Mouse (Mus musculus): Measurements from ENCODE around the gene Sh3rf3.
A peak's percentile ranks its signal among the peaks of the same experiment; 100 is the strongest.

Sh3rf3 gene

DNA sequence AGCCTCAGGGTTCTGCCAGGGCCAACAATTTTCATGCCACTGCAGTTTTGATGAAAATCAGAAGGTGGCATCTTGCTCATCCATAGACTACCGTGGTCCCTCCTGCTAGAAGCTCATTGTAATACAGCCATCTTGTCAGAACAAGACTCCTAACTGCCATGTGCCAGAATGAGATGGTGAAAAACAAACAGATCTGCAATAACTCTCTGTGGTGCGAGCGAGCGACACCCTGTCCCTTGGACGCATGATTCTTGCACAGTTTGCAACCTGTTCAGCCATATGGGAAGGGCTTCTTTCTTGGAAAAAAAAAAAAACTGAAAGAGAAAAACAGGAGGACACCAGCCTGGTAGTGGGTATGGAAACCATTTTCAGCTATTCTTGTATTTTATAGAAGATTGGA is 291.5 kb downstream of the Sh3rf3 start:
- DNase-seq (ENCODE audit: low read depth, low spot score), result no peak

DNA sequence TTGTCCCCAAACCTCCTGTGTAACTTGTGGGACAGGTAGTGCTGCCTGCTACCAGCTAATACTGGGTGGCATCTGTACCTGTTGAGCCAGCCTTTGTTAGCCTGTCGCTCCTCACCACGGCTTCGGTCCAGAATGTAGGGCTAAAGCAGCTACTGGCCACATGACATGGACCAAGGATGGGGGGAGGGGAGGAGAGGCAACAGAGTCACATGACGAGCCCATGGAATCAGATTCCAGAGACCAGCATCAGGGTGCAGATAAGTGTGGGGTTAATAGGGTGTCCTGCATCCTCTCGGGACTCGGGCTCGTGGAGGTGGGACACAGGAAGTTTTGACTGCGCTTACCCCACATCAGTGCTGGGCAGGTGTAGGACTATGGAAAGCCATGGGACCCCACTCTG is 292.7 kb downstream of the Sh3rf3 start:
- DNase-seq (ENCODE audit: low read depth, low spot score), result no peak

DNA sequence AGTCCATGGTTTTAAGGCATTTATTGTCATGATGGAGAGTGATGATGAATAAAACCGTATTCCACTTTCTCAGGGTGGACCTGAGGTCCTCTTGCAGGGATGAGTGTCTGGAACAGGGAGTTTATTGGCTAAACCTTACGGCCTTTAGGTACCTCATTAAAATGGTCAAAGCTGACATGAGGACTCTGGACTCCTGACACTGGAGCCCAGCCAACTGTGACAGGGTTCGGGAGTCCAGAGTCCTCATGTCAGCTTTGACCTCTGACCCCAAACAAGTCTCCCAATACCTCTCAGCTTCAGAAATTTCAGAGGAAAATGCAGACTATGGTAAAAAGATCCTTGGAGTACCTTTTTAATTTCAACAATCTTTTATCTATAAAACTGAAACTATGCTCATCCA is 293.5 kb downstream of the Sh3rf3 start:
- DNase-seq (ENCODE audit: low read depth, low spot score), result no peak

DNA sequence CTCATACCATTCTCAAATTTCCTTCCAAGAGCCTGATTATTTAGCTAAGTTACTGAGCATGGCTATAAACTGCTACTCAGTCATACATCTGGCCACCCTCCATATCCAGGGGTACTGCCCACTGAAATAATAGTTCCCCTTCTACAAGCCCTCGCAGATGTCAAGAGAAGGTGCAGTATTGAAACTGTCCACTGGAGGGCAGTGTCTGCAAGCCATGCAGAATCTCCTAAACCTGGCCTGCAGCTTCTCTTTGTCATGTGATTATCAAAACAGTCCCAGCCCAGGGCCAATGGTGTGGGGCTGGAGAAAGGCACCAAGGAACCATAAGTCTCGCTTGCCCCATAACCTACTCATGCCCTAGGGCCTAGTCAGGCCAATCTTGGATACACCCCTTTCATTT is 295.9 kb downstream of the Sh3rf3 start:
- peak; percentile 84 for DNase-seq (ENCODE audit: low read depth, low spot score)

DNA sequence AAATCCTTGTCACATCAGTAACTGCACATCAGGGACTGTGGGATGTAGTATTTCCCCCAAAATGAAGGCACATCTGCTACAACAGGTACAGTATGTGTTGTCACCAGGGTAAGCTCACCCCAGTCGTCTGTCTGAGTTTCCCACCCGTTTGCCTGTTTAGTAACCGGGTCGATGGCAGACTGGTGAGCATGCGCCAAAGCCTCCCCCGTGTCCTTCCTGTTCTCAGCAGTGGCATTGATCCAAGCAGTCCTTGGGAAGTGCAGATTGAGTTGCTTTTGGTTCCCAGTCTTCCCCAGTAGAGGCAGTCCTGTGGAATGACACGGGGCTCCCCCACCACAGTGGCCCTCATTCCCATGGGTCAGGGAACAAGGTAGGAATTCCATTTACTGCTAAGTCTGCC is 297.2 kb downstream of the Sh3rf3 start:
- DNase-seq (ENCODE audit: low read depth, low spot score), result no peak

DNA sequence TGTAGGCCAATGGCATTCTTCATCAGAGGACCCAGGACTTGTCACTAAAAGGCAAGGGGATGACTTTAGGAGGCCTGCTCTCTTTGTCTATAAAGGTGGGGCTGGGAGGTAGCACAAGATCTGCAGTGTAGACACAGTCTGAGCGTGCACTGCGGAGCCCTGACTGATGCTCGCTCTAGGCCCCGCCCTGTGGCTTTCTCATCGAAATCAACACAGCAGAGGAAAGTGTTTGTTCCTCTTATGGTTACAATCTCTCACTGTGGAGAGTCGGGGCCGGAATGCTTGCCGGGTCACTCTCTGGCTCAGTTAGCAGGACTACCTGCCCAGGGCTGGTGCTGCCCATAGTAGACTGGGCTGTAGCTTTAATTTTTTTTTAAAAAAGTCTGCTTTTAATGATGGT is 299.6 kb downstream of the Sh3rf3 start:
- DNase-seq (ENCODE audit: low read depth, low spot score), result no peak

DNA sequence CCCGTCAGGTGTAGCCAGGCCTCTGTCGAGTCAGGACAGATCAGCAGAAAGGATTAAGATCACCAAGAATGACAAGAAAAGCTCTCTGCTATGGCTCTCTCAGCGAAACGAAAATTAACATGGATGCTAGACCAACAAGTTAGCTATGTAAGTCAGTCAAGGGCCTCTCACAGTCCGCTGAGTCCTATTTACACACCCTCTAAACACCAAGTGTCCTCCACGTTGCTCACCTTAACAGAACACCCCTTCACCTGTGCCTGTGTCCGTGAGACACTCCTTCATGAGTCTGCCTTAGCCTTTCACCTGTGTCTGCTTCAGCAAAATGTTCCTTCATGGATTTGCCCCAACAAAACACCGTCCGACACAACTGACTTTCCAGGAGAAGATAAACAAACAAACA is 300.2 kb downstream of the Sh3rf3 start:
- DNase-seq (ENCODE audit: low read depth, low spot score), result no peak

DNA sequence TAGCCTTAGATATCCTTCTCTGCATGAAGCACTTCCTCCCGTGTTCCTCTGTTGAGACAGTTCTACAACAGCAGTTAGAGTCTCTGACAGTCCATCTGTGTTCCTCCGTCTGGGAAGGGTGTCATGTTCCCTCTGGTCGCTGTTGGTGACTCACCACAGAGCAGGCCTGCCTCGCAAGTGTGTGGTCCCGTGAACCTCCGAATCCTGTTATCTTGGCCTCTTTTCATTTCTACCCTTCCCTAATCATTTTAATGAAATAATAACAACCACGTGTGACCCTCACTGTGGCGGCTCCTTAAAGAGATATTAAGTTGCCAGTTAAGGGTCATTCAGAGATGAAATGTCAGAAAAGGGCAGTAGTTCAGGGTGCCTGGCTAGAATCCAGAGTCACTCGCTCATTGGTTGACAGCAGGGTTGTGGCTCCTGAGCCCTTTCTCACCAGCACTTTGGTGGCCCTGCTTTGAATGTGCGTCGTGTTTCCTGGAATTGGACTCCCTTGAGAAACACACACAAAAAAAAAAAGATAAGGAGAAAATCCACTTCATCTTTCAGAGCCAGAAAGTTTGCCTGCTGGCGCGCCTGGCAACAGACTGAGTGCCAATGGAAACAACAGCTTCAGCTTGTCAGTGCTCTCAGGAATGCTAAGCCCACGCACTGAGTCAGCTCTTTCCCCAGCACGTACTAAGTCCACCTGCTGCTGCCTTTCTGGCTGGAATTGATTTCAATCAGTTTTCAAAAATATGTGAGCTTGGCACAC is 301.6 kb downstream of the Sh3rf3 start:
- no peak for DNase-seq (ENCODE audit: low read depth, low spot score)

DNA sequence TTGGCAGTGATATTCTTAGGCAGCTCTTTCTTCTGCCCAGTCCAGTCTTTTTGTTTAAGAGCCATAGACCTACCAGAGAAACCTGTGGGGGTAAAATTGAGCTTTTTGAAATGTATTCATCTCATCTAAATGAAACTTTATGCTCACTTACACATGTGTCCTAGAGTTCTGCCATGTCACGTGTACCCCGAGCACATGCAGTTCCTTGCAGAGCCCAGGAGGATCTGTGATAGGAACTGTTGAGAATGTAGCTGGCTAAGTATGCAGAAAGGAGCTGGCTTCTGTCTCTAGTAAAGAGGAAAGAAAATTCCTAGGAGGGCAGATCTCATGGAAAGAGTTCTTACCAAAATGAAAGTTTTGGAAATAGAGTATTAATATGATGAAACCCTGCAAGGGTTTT is 302.5 kb downstream of the Sh3rf3 start:
- DNase-seq (ENCODE audit: low read depth, low spot score), result no peak

DNA sequence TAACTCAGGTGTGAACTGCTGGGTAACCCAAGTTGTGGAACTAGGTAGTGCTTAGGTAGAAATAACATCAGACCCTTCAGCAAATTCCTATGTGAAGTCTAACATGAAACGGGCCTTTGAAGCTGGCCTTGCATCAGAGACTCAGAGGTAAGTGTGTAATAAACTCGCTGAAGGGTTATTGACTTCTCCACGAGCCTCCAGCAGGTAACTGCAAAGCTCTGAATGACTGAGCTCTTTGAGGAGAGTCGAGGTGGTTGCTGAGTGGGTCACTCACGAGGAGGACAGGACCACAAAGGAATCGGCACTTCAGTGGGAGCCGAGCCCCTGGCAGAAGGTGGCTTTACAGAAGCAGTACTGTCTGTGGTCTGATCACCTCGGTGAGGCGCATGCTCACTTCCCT is 303.2 kb downstream of the Sh3rf3 start:
- no peak for DNase-seq (ENCODE audit: low read depth, low spot score)

DNA sequence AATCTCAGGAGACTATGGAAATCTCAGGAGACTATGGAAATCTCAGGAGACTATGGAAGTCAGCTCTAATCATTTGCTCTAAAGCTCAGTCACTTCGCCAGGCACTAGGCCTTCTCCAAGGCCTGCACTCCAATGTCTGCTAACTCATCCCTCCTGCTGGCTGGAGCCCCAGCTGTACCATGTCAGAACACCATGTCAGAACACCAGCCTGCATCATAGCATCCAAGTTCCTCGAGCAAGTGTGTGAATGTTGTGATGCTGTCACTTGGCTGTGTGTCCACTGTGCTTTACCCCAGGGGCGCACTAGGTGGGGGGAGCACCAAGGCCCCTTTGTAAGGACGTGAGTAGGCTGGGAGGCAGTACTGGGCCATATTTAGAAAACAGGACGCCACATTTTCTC is 304.4 kb downstream of the Sh3rf3 start:
- no peak for DNase-seq (ENCODE audit: low read depth, low spot score)

DNA sequence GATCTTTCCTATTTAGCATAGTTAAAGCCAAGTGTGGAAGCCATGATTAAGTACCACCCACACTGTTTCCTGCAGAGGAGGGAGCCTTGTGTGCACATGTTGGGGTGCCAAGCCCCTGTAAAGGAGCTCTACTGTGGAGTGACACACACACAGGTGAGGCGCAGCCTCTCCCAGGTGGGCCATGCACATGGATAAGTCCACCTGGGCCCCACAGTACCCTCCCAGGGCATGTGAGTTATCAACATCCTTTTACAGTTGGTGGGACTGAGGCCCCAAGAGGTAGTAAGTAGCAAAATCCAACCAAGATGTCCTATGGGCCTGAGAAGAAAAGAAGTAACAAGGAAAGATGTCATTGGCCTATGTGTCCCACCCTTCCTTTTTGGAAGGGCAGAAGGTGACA is 305.8 kb downstream of the Sh3rf3 start:
- DNase-seq (ENCODE audit: low read depth, low spot score), result no peak

DNA sequence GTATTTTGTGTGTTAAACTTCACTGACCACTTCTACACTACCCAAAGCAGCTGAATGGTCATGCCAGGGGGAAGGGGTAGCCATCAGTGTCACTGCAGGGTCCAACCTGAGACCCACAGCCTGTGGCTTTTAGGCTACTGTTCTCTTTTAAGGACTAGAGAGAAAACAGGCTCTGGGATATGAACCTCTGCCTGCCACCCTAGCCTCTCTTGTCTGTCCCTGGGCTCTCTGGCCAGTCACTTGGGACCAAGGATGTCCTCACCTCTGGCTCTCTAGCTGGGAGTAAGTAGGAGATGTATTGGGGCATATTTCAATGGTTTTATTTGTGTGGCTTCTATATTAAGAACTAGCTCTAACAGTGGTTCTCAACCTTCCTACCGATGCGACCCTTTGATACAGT is 306.7 kb downstream of the Sh3rf3 start:
- no peak for DNase-seq (ENCODE audit: low read depth, low spot score)

DNA sequence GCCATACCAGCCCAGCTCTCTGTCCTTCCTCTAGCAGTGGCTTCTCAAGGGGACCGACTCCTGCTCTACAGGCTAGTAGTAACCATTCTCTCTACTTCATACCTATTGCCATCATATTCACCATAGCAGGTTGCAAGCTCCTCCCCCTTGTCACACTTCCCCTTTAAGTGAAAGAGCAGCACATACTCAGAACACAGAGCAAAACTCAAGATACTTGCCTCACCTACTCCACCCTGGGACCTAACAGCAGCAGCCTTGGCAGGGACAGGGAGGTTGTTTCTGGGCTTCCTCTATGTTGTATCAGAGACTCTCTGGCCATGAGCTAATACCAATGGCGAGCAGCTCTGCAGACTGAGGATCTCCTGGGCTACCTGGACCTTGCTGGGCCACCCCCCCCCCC is 312.3 kb downstream of the Sh3rf3 start:
- DNase-seq (ENCODE audit: low read depth, low spot score), result no peak

DNA sequence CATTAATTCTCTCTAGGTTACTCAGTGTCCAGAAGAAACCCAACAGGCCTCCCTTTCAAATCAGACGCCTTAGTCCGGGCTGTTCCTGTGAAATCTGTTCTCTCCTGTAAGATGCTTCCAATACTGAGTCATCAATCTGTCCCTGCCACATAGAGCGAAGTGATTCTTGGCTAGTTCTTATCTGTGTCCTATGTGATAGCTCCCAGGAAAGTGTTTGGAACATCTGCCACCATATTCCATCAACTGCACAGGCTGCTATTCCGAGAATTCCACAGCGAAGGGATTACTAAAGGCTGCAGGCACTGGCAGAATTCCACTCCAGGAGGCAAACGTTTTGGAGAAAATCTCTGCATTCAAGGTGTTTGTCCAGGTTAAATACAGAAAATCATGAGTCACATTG is 314.5 kb downstream of the Sh3rf3 start:
- DNase-seq (ENCODE audit: low read depth, low spot score), result no peak

DNA sequence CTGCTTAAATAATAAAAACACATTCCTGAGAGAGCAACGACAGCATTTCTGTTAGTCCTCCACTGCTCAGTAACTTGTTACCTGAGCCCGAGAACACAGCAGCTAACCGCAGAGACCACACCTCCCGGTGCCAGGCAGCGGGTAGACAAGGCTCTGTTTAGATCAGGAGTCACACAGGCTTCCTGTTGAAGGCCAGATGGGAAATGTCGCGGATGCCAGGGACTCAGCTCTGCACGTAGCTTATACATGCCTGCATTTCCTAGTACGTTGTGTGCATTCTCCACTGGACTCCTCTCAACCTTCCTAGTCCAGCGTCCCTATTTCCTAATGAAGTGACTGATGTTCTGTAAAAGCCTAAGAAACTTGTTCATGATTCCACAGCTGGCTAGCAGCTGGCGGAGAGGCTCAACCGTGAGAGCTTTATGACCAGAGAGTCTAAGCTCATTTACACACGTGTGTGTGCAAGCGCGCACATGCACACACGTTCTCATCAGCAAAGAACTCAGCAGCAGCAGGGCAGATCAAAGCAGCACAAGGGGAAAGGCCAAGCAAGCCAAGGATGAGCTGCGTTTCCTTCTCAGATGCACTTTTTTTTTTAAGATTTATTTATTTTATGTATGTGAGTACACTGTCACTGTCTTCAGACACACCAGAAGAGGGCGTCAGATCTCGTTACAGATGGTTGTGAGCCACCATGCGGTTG is 318.9 kb downstream of the Sh3rf3 start:
- no peak for DNase-seq (ENCODE audit: low read depth, low spot score)

DNA sequence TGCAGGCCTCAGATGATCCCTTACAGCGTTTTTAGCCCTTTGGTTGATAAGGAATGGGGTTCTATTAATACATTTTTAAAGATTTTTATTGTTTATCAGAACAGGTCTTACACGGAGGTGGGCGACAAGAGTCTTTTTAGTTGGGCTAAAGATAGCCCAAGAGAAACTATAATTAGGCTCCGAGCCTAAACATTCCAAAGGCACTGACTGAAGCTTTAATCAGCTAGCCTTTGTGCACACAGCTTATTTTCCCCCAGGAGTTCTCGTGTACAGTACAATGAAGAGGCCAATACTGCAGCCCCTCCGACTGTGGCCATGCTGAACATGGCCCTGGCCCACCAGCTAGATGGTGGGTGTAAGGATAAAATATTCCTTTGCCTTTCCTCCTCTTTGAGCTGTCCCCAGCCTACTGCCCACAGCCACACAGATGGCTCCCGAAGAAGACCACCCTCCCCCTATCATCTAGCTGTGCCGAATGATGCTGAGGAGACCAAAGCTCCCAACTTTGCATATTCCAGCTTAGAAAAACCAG is 320.4 kb downstream of the Sh3rf3 start:
- DNase-seq (ENCODE audit: low read depth, low spot score), result no peak

DNA sequence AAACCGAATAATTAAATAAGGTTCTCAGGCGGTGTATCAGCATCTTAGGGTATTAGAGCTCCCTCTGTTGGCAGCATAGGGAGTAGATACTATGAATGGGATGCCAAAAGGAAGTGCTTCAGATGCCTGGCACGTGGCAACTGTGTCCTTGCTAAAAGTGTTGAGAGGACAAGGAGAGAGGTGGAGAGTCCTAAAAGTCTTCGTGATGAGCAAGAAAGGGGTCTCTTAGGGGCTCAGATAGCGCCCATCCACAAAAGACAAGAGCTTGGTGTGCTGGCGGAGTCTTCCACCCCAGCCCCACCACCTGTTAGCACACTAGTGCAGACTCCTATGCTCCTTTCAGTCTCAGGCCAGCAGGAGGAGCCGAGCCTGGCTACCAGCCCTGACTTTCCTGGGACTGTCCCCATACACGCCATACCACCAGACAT is 336.8 kb downstream of the Sh3rf3 start:
- peak; percentile 67 for DNase-seq (ENCODE audit: low read depth, low spot score)

DNA sequence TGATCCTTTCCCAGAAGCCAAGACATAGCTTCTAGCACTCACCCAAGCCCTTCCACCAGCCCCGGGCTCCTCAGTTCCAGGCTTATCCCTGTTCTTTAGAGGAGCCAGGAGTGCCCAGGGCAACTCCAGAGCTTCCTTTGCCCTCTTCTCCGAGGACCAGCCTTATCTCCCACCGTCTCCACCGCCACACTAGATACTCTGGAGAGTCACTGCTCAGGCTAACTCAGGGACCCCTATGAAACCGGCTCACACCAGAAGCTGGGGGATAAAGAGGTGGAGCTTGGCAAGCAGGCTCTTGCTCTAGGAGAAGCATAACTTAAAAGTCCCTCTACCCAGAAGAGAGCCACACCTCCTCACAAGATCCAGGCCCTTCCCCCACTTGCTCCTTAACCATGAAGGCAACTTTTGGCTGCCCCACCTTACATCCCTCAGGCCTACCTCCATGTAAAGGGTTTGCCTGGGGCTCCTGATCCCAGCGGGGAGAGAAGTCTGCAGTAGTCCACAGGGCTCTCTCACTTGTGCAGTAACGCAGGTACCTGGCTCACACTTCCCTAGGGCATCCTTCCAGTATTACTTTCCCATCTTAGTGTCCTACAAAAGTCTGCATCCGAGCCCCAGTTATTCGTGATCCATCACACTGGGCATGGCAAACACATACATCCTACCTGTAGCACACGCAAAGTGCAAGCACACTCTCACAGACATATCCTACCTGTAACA is 337.9 kb downstream of the Sh3rf3 start:
- DNase-seq (ENCODE audit: low read depth, low spot score), result no peak

DNA sequence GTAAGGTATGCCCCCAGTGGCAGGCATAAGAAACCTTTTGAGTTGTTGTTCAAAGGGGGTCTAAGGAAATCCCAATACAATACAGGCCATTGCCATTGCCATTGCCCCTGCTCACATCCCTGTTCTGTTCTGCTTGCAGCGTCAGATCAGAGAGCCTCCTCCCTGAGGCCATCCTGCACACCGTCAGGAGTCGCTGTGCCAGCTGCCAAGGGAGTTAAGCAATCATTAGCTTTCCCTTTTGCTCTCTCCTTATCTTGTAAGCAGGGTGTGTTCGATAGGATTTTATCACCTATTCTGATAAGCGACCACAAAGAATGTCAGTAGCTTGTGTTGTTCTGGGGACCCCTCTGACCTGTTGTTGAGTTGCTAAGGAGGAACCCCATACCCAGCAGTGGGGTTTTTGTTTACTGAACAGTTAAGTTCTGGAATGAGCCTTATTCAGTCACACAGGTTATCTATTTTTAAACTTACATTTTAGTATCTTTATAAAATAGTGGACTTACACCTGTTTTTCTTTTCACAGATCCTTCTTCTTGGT is 339.5 kb downstream of the Sh3rf3 start:
- no peak for DNase-seq (ENCODE audit: low read depth, low spot score)

DNA sequence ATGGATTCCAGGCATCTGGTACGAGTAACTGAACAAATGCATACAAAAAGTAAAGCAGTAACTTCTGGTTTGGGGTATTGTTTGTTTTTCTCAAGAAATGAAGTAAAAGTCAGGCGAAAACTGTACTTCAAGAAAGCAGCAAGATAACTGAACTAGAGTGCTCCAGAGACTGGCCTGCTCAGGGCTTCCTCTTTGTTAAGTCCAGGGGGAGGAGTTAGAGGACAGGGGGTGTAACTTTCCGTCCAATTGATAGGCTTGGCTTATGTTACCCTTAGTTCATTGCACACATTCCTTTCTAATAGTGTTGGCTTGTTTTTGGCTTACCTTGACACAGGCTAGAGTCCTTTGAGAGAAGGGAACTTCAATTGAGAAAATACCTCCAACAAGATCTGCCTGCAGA is 345.5 kb downstream of the Sh3rf3 start:
- DNase-seq (ENCODE audit: low read depth, low spot score), result peak; percentile 16

DNA sequence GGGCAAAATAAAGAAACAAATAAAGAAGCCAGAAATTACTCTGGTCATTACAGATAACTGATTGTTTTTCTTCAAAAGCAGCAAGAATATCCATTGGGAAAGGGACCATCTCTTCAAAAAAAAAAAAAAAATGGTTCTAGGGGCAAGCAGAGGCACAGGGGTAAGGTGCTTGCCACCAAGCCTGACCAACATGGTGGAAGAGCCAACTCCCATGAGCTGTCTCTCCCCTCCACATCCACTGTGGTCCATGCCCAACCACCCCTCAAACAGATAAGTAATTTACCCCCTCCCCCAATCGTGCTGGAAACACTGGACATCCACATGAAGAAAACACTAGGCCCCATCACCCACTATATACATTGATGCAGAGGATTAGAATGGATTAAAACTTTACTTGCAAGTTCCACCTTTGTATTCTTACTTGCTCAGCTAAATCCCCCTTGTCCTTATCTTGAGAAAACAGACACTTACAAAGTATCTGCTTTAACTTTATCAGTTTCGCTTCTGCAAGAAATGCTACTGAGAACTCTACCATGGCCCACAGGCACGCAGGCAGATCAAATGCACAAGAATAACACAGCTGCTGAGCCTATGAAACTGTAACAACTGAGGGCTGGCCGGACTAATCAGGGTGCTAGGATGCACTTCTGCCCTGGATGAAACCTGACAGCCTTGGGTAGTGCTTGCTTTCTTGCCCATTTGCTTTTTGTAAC is 349.2 kb downstream of the Sh3rf3 start:
- DNase-seq (ENCODE audit: low read depth, low spot score), result no peak

All from ZHBTc4 (cell line).